Mouse (Mus musculus) forebrain, embryonic 15.5 days (tissue): ENCODE results near the gene Blm. TPM values are rescaled to one million over a fixed set of nuclear protein-coding genes. Genes with fewer than 3 reads are reported as not detected.

Experiments used
- ATAC-seq: fragments of 200-750 bp; cut with Nextera tagmentation; replicated peaks from 2 replicates; pipeline ENCODE4 v1.8.0; 2017; ENCODE audit warnings: mild to moderate bottlenecking, moderate TSS enrichment, moderate library complexity
- H3K27ac ChIP-seq: fragments of 300-500 bp; sonication (generic); replicated peaks from 2 replicates; pipeline ENCODE4 v1.5.1; 2015; ENCODE audit warnings: mild to moderate bottlenecking, inconsistent platforms
- H3K27me3 ChIP-seq: fragments of 300-500 bp; sonication (generic); 2 replicates; pipeline ENCODE4 v1.6.1; 2015; ENCODE audit warnings: inconsistent platforms
- H3K36me3 ChIP-seq: fragments of 300-500 bp; sonication (generic); 2 replicates; pipeline ENCODE4 v1.6.1; 2015; ENCODE audit warnings: mild to moderate bottlenecking, inconsistent platforms
- H3K4me1 ChIP-seq: fragments of 300-500 bp; sonication (generic); 2 replicates; pipeline ENCODE4 v1.6.1; 2015; ENCODE audit warnings: inconsistent platforms
- H3K4me2 ChIP-seq: fragments of 300-500 bp; sonication (generic); replicated peaks from 2 replicates; pipeline ENCODE4 v1.6.1; 2015; ENCODE audit warnings: mild to moderate bottlenecking, inconsistent platforms
- H3K4me3 ChIP-seq: fragments of 300-500 bp; sonication (generic); 2 replicates; pipeline ENCODE4 v1.5.1; 2015; ENCODE audit warnings: mild to moderate bottlenecking, inconsistent platforms
- H3K9ac ChIP-seq: fragments of 300-500 bp; sonication (generic); replicated peaks from 2 replicates; pipeline ENCODE4 v1.6.1; 2015; ENCODE audit warnings: mild to moderate bottlenecking, inconsistent platforms
- H3K9me3 ChIP-seq: fragments of 300-500 bp; sonication (generic); 2 replicates; pipeline ENCODE4 v1.6.1; 2016; ENCODE audit warnings: inconsistent platforms
- WGBS: fragments of 180-500 bp; shearing (Covaris S2); methylation state at CpG from one replicate; pipeline ENCODE4 v1.1.7; 2015; ENCODE audit warnings: mixed read lengths; 5-methylcytosine and 5-hydroxymethylcytosine counted together
- polyA plus RNA-seq: library from polyadenylated mRNA; unstranded; fragments of >200 nt; fragmentation: Nextera tagmentation; extraction: Ambion mirVana; gene quantifications from 2 replicates; pipeline ENCODE4 v1.2.1, GENCODE M21; 2015

The Blm gene
- polyA plus RNA-seq, 1 experiment from 2014 or later = 14.5 TPM

DNA sequence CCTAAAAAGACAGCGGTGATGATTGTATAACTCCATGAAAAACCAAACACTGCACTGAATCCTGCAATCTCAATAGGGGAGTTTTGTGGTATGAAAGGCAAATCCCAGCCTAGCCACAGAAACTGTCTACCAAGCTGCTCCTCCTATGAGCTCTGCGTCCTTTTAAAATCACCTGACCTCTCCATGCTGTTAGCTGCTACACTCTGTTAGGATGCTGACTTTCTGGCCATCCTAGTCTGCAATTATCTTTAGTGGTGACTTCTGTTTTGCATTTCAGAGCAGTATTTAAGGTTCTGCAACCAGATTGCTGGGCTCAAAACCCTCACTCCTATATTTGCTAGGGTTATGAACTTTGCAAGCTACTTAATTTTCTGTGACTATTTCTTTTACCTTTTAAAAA, 44.6 kb downstream of the Blm start:
- WGBS = 94% methylated on average over 2 of the region's 2 CpGs
- Histone ChIP-seq H3K4me3 (no peak overlapping the region), H3K27me3 (no peaks in the 10 kb centered on the region), H3K36me3 (peaks cover 3% of the 10 kb centered on the region; the same call in 1 of the 2 replicates), H3K4me2 (no peak overlapping the region), H3K9ac (no peak overlapping the region), H3K4me1 (no peaks in the 10 kb centered on the region), H3K9me3 (no peaks in the 10 kb centered on the region), H3K27ac (no peak overlapping the region)
- ATAC-seq = no peak

GRCm38 (mm10) chr7:80489445-80489844, 45.5 kb downstream of the Blm start:
- no peak overlapping the region for H3K4me2 ChIP-seq
- 77% methylated on average over 1 of the region's 1 CpGs for WGBS
- ATAC-seq = no peak

DNA sequence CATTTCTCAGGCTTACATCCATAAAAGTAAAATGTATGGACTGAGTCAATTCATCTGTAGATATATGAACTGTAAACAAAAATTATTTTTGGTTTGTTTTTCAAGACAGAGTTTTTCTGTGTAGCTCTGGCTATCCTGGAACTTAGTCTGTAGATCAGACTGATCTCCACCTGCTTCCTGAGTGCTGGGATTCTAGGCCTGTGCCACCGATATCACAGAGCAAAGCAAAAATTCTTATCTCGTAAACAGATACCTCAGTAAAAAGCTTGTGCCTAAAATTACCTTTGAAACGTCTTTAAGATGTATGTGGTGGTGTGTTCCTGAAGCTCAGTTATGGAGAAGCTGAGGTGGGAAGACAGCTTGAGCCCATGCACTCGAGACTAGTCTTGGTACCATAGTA, 47.7 kb downstream of the Blm start:
- H3K4me2 ChIP-seq = no peak overlapping the region
- WGBS = 90% methylated on average over 4 of the region's 4 CpGs
- H3K36me3 ChIP-seq = no peaks in the 10 kb centered on the region
- H3K4me3 ChIP-seq = no peak overlapping the region
- H3K9me3 ChIP-seq = no peaks in the 10 kb centered on the region
- no peak for ATAC-seq
- H3K27ac ChIP-seq = no peak overlapping the region
- no peak overlapping the region for H3K9ac ChIP-seq
- H3K4me1 ChIP-seq = no peaks in the 10 kb centered on the region
- no peaks in the 10 kb centered on the region for H3K27me3 ChIP-seq

More at GRCm38 (mm10) chr7:80489445-80489844, 45.5 kb downstream of the Blm start:
- Histone ChIP-seq H3K27ac (no peak overlapping the region), H3K36me3 (peaks cover 3% of the 10 kb centered on the region; the same call in 1 of the 2 replicates), H3K4me3 (no peak overlapping the region), H3K9me3 (no peaks in the 10 kb centered on the region), H3K4me1 (no peaks in the 10 kb centered on the region), H3K9ac (no peak overlapping the region), H3K27me3 (no peaks in the 10 kb centered on the region)

- Histone ChIP-seq H3K27me3 (no peaks in the 10 kb centered on the region), H3K36me3 (no peaks in the 10 kb centered on the region; the same call in 1 of the 2 replicates), H3K4me3 (no peak overlapping the region), H3K9ac (no peak overlapping the region), H3K27ac (no peak overlapping the region), H3K4me1 (no peaks in the 10 kb centered on the region), H3K9me3 (no peaks in the 10 kb centered on the region), H3K4me2 (no peak overlapping the region)
- ATAC-seq = no peak
- 81% methylated on average over 7 of the region's 7 CpGs for whole genome bisulfite sequencing
Measured at GRCm38 (mm10) chr7:80480097-80480496, 54.8 kb downstream of the Blm start.

GRCm38 (mm10) chr7:80473837-80474236, 61.1 kb downstream of the Blm start:
- ATAC-seq = no peak
- H3K9me3 ChIP-seq = no peaks in the 10 kb centered on the region
- H3K9ac ChIP-seq = no peak overlapping the region
- H3K4me1 ChIP-seq = no peaks in the 10 kb centered on the region
- H3K36me3 ChIP-seq = peaks cover 4% of the 10 kb centered on the region; the same call in 1 of the 2 replicates
- 96% methylated on average over 7 of the region's 7 CpGs for WGBS
- H3K27me3 ChIP-seq = no peaks in the 10 kb centered on the region
- no peak overlapping the region for H3K4me3 ChIP-seq
- no peak overlapping the region for H3K27ac ChIP-seq
- H3K4me2 ChIP-seq = no peak overlapping the region

DNA sequence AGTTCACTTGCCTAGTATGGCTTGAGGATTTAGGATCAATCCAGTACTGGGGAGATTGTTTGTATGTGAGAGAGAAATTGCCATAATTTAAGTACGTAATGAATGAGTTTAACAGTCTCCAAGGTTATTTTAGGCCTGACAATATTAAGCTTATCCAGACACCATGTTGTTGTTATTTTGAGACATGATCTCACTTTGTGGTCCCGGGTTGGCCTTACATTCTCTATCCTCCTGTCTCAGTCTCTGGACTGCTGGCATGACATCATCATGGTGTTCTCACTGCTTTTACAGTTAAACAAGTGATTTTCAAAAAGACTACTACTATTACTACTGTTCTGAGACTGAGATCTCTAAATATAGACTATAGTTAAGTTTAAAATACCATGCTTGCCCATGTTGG, 66.1 kb downstream of the Blm start:
- 98% methylated on average over 2 of the region's 2 CpGs for WGBS

GRCm38 (mm10) chr7:80467334-80467733, 67.6 kb downstream of the Blm start:
- WGBS = 100% methylated on average over 2 of the region's 2 CpGs
- Histone ChIP-seq H3K27ac (no peak overlapping the region), H3K4me2 (no peak overlapping the region), H3K36me3 (peaks cover 6% of the 10 kb centered on the region; the same call in 1 of the 2 replicates), H3K4me1 (no peaks in the 10 kb centered on the region), H3K9ac (no peak overlapping the region), H3K9me3 (no peaks in the 10 kb centered on the region), H3K4me3 (no peak overlapping the region), H3K27me3 (no peaks in the 10 kb centered on the region)
- ATAC-seq = no peak

More for the DNA sequence above, 66.1 kb downstream of the Blm start:
- Histone ChIP-seq H3K27me3 (no peaks in the 10 kb centered on the region), H3K27ac (no peak overlapping the region), H3K4me2 (no peak overlapping the region), H3K4me1 (no peaks in the 10 kb centered on the region), H3K4me3 (no peak overlapping the region), H3K9me3 (no peaks in the 10 kb centered on the region), H3K9ac (no peak overlapping the region), H3K36me3 (peaks cover 7% of the 10 kb centered on the region; the same call in 1 of the 2 replicates)
- ATAC-seq = no peak

- Histone ChIP-seq H3K4me3 (no peak overlapping the region), H3K9ac (no peak overlapping the region), H3K4me1 (0 out of 2 replicates have a peak, but pooled peaks cover 2% of the 10 kb centered on the region), H3K4me2 (no peak overlapping the region), H3K9me3 (no peaks in the 10 kb centered on the region), H3K36me3 (peaks cover 12% of the 10 kb centered on the region), H3K27me3 (no peaks in the 10 kb centered on the region), H3K27ac (no peak overlapping the region)
- WGBS = 86% methylated on average over 5 of the region's 5 CpGs
- no peak for ATAC-seq
Measured at GRCm38 (mm10) chr7:80464831-80465230, 70.1 kb downstream of the Blm start.

GRCm38 (mm10) chr7:80461891-80462290, 73.0 kb downstream of the Blm start:
- Histone ChIP-seq H3K9ac (no peak overlapping the region), H3K9me3 (no peaks in the 10 kb centered on the region), H3K4me1 (0 out of 2 replicates have a peak, but pooled peaks cover 2% of the 10 kb centered on the region), H3K4me3 (no peak overlapping the region), H3K4me2 (no peak overlapping the region), H3K36me3 (peaks cover 5% of the 10 kb centered on the region), H3K27ac (no peak overlapping the region), H3K27me3 (no peaks in the 10 kb centered on the region)
- ATAC-seq = no peak
- WGBS = 90% methylated on average over 7 of the region's 7 CpGs

DNA sequence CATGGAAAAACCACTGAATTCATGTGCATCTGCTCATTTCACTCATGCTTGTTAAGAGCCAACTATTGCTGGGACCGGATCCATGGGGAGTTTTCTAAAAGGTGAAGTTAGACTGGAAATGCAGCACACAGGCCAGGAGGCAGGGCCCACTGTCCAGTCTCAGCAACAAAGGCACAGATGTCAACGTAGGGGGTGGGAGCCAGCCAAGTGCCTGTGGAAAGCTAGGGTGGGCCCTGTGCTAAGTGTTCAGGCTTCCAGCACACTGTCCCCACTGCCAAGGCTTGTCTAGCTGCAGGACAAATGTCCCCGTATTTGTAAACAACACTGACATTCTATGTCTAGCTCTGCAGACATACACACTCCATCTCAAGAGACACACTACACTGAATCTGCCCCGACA, 74.0 kb downstream of the Blm start:
- Histone ChIP-seq H3K4me1 (0 out of 2 replicates have a peak, but pooled peaks cover 2% of the 10 kb centered on the region), H3K27me3 (no peaks in the 10 kb centered on the region), H3K27ac (no peak overlapping the region), H3K4me2 (no peak overlapping the region), H3K9me3 (no peaks in the 10 kb centered on the region), H3K9ac (no peak overlapping the region), H3K4me3 (no peak overlapping the region), H3K36me3 (peaks cover 5% of the 10 kb centered on the region)
- ATAC-seq = no peak
- 90% methylated on average over 4 of the region's 4 CpGs for WGBS

GRCm38 (mm10) chr7:80460199-80460598, 74.7 kb downstream of the Blm start:
- Histone ChIP-seq H3K4me1 (0 out of 2 replicates have a peak, but pooled peaks cover 2% of the 10 kb centered on the region), H3K27me3 (no peaks in the 10 kb centered on the region), H3K4me3 (no peak overlapping the region), H3K4me2 (no peak overlapping the region), H3K9me3 (no peaks in the 10 kb centered on the region), H3K27ac (no peak overlapping the region), H3K36me3 (peaks cover 5% of the 10 kb centered on the region), H3K9ac (no peak overlapping the region)
- no peak for ATAC-seq
- 93% methylated on average over 5 of the region's 5 CpGs for WGBS

DNA sequence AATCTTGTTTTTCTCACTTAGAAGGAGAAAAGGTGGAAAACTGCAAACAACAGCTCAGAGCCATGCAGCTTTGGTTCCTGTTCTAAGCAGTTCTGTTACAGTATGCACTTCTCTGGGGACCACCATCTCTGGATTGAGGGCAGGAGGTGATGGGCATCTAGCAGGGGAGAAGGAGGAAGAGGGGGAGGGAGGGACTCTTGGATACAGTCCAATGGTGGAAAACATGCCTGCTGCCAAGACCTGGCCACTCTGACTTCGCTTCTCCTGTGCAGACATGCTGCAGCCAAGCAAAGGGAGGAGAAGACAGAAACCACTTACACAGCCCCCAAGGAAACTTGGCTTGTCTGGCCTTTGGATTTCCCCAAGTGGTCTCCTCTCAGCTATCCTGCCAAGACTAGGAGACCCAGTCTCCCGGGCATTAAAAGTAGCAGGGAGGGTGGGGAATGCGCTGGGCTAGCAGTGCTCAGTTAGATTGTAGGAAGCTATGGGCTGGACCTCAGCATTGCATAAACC, 77.0 kb downstream of the Blm start:
- Histone ChIP-seq H3K4me1 (0 out of 2 replicates have a peak, but pooled peaks cover 2% of the 10 kb centered on the region), H3K4me2 (no peak overlapping the region), H3K9me3 (no peaks in the 10 kb centered on the region), H3K36me3 (peaks cover 9% of the 10 kb centered on the region), H3K4me3 (no peak overlapping the region), H3K9ac (no peak overlapping the region), H3K27ac (no peak overlapping the region), H3K27me3 (no peaks in the 10 kb centered on the region)
- 83% methylated on average over 3 of the region's 3 CpGs for WGBS
- ATAC-seq = no peak

- no peak for ATAC-seq
- Histone ChIP-seq H3K36me3 (peaks cover 9% of the 10 kb centered on the region), H3K9me3 (no peaks in the 10 kb centered on the region), H3K27ac (no peak overlapping the region), H3K4me3 (no peak overlapping the region), H3K9ac (no peak overlapping the region), H3K27me3 (no peaks in the 10 kb centered on the region), H3K4me1 (0 out of 2 replicates have a peak, but pooled peaks cover 2% of the 10 kb centered on the region), H3K4me2 (no peak overlapping the region)
- WGBS = 87% methylated on average over 6 of the region's 6 CpGs
Measured at GRCm38 (mm10) chr7:80457241-80457640, 77.7 kb downstream of the Blm start.
